Mouse (Mus musculus): ENCODE data around the gene Adgrg3. TPM values are rescaled to one million over a fixed set of nuclear protein-coding genes. Genes with fewer than 3 reads are reported as not detected.

Adgrg3 gene
- under 1 TPM in 1 of 2 experiments, not detected in 1; 0.29 TPM for total RNA-seq (2021)

GRCm38 (mm10) chr8:95017451-95017850, at the start of gene Adgrg3:
Adgrg3 (plus strand) TSS chr8:95017692.
- intact Hi-C loops (cut with DNase I), result no loop called here
- DNase-seq (ENCODE audit: low spot score in 2 of 2), result no peak

GRCm38 (mm10) chr8:94973270-94973669, 44.2 kb upstream of the Adgrg3 start:
- DNase-seq (ENCODE audit: low spot score in 2 of 2), result no peak
- intact Hi-C loops (cut with DNase I), result no loop called here

GRCm38 (mm10) chr8:94973786-94974185, 43.7 kb upstream of the Adgrg3 start:
- DNase-seq (ENCODE audit: low spot score in 2 of 2), result no peak
- intact Hi-C loops (cut with DNase I), result no loop called here

- intact Hi-C loops (cut with DNase I), result no loop called here
- no peak for DNase-seq (ENCODE audit: low spot score in 2 of 2)
Measured at GRCm38 (mm10) chr8:94974467-94975165, 42.9 kb upstream of the Adgrg3 start, which contains the start of gene Adgrg1. Adgrg1 (plus strand) TSS chr8:94974751.

- intact Hi-C loops (cut with DNase I), result no loop called here
- no peak for DNase-seq (ENCODE audit: low spot score in 2 of 2)
Measured at GRCm38 (mm10) chr8:94976651-94977417, 40.7 kb upstream of the Adgrg3 start.

GRCm38 (mm10) chr8:94978131-94978530, 39.4 kb upstream of the Adgrg3 start:
- no peak for DNase-seq (ENCODE audit: low spot score in 2 of 2)
- intact Hi-C loops (cut with DNase I), result no loop called here

- DNase-seq (ENCODE audit: low spot score in 2 of 2), result no peak
- intact Hi-C loops (cut with DNase I), result no loop called here
Measured at GRCm38 (mm10) chr8:94978593-94979319, 38.7 kb upstream of the Adgrg3 start.

- intact Hi-C loops (cut with DNase I), result no loop called here
- no peak for DNase-seq (ENCODE audit: low spot score in 2 of 2)
Measured at GRCm38 (mm10) chr8:94980176-94980575, 37.3 kb upstream of the Adgrg3 start.

GRCm38 (mm10) chr8:94980976-94981375, 36.5 kb upstream of the Adgrg3 start:
- no peak for DNase-seq (ENCODE audit: low spot score in 2 of 2)
- intact Hi-C loops (cut with DNase I), result no loop called here

GRCm38 (mm10) chr8:94981848-94982247, 35.6 kb upstream of the Adgrg3 start:
- intact Hi-C loops (cut with DNase I), result no loop called here
- no peak for DNase-seq (ENCODE audit: low spot score in 2 of 2)

GRCm38 (mm10) chr8:94983146-94983545, 34.3 kb upstream of the Adgrg3 start:
- intact Hi-C loops (cut with DNase I), result no loop called here
- DNase-seq (ENCODE audit: low spot score in 2 of 2), result no peak

GRCm38 (mm10) chr8:94983881-94984516, 33.5 kb upstream of the Adgrg3 start:
- DNase-seq (ENCODE audit: low spot score in 2 of 2), result peak; percentile 55 to 59
- intact Hi-C loops (cut with DNase I), result no loop called here

- intact Hi-C loops (cut with DNase I), result no loop called here
- DNase-seq (ENCODE audit: low spot score in 2 of 2), result no peak
Measured at GRCm38 (mm10) chr8:94985023-94985422, 32.5 kb upstream of the Adgrg3 start.

GRCm38 (mm10) chr8:94986676-94987075, 30.8 kb upstream of the Adgrg3 start:
- DNase-seq (ENCODE audit: low spot score in 2 of 2), result no peak
- intact Hi-C loops (cut with DNase I), result no loop called here

GRCm38 (mm10) chr8:94987553-94987952, 29.9 kb upstream of the Adgrg3 start:
- no peak for DNase-seq (ENCODE audit: low spot score in 2 of 2)
- intact Hi-C loops (cut with DNase I), result no loop called here

- intact Hi-C loops (cut with DNase I), result no loop called here
- no peak for DNase-seq (ENCODE audit: low spot score in 2 of 2)
Measured at GRCm38 (mm10) chr8:94988619-94989018, 28.9 kb upstream of the Adgrg3 start.

GRCm38 (mm10) chr8:94989711-94990110, 27.8 kb upstream of the Adgrg3 start:
- intact Hi-C loops (cut with DNase I), result loop anchor here (5.0 kb wide), 1 partner anchor 117 kb away; no protein-coding TSS in a partner anchor

GRCm38 (mm10) chr8:94990598-94991453, 26.7 kb upstream of the Adgrg3 start:
- intact Hi-C loops (cut with DNase I), result loop anchor here (5.0 kb wide), 1 partner anchor 119 kb away; no protein-coding TSS in a partner anchor
- no peak for DNase-seq (ENCODE audit: low spot score in 2 of 2)

More at GRCm38 (mm10) chr8:94989711-94990110, 27.8 kb upstream of the Adgrg3 start:
- DNase-seq (ENCODE audit: low spot score in 2 of 2), result no peak
